Mouse (Mus musculus) E14TG2a.4 (cell line): ENCODE measurements around the gene Pcgf1.

Experiments used
- CTCF ChIP-seq: conservative IDR thresholded peaks from 2 replicates; pipeline ENCODE4 v1.5.1; 2014; ENCODE audit warnings: low read length
- NANOG ChIP-seq: IDR thresholded peaks from 2 replicates; pipeline ENCODE4 v1.6.1; 2014; ENCODE audit warnings: borderline replicate concordance, low read length, mixed read lengths
- POU5F1 ChIP-seq: IDR thresholded peaks from 2 replicates; pipeline ENCODE4 v1.6.1; 2014; ENCODE audit warnings: low read length, borderline replicate concordance

GRCm38 (mm10) chr6:83053136-83053960, 24.3 kb upstream of the Pcgf1 start:
- TF ChIP-seq CTCF (no peak), POU5F1 (no peak), NANOG (no peak)
